ENCODE assay signal across 8 mouse cellular contexts in the genomic region with DNA sequence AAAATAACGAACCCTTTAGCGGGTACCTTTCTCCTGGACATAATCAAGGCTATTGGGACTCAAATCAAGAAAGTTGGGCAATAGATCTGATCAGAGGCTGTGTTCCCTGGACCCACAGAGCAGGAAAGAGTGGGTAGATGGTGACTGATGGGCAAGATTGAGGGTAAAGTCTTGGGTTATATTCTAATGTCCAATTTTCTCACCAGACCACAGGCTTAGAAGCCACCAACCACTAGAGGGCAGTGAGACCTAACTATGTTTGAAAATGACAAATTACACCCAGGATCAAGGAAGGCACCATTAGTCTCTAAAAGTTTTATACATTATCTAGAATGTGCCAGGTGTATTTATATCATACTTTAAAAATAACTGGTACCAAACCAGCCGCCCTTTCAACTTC.
A peak's percentile ranks its signal among the peaks of the same experiment; 100 is the strongest.
DNase-seq lines count a peak whose midpoint lies in the region; ATAC-seq lines count a peak whose summit lies in the region.

No protein-coding gene starts in this region.

- no peak overlapping the region for H3K9ac ChIP-seq in hindbrain, embryonic 14.5 days
- no peak overlapping the region for H3K9ac ChIP-seq in hindbrain, embryonic 13.5 days

- no peaks in the 10 kb centered on the region for H3K9me3 ChIP-seq in hindbrain, embryonic 14.5 days (ENCODE audit: control insufficient read depth, low read length)
- no peaks in the 10 kb centered on the region for H3K9me3 ChIP-seq in hindbrain, embryonic 13.5 days

- H3K27ac ChIP-seq in hindbrain, embryonic 14.5 days = no peak overlapping the region
- no peak overlapping the region for H3K27ac ChIP-seq in hindbrain, embryonic 13.5 days

- intact Hi-C loops in left cerebral cortex, postnatal 14 days (cut with DNase I) = loop anchor here (5.0 kb wide), 1 partner anchor 344 kb away; the partner anchor contains the start of gene Ryr2
- intact Hi-C loops in gastrocnemius, postnatal 36 days (cut with DNase I) = loop anchor here (10.0 kb wide), 1 partner anchor 342 kb away; the partner anchor contains the start of gene Ryr2

- peak; percentile 79 for DNase-seq in hindbrain, embryonic 14.5 days (ENCODE audit: low spot score)
- peak; percentile 59 for DNase-seq in 3T3-L1 (ENCODE audit: low read depth, low spot score)
- DNase-seq in NIH3T3 (ENCODE audit: low read depth) = peak; percentile 37
- peak; percentile 71 for DNase-seq in embryo, embryonic 11 days
- peak; percentile 56 to 62 for DNase-seq in left cerebral cortex, postnatal 14 days (ENCODE audit: low spot score in 2 of 2)
- DNase-seq in natural killer cell, adult 2 months (ENCODE audit: low spot score in 2 of 2) = no peak
- DNase-seq in gastrocnemius, postnatal 36 days = no peak

- 87% methylated on average over 3 of the region's 3 CpGs for WGBS in hindbrain, embryonic 14.5 days
- 89% methylated on average over 3 of the region's 3 CpGs for WGBS in hindbrain, embryonic 13.5 days

- H3K4me2 ChIP-seq in hindbrain, embryonic 14.5 days (replicated peaks) = no peak overlapping the region
- no peak overlapping the region for H3K4me2 ChIP-seq in hindbrain, embryonic 13.5 days

- no peaks in the 10 kb centered on the region for H3K36me3 ChIP-seq in hindbrain, embryonic 14.5 days (replicated peaks; ENCODE audit: control insufficient read depth, insufficient read depth)
- no peaks in the 10 kb centered on the region for H3K36me3 ChIP-seq in hindbrain, embryonic 13.5 days

- no peak; the same call in 1 of the 2 replicates for ATAC-seq in hindbrain, embryonic 14.5 days (ENCODE audit: low FRiP score)
- ATAC-seq in hindbrain, embryonic 13.5 days (ENCODE audit: low FRiP score) = no peak

- no peaks in the 10 kb centered on the region for H3K4me1 ChIP-seq in hindbrain, embryonic 14.5 days (replicated peaks; ENCODE audit: control insufficient read depth, insufficient read depth, low read length)
- no peaks in the 10 kb centered on the region for H3K4me1 ChIP-seq in hindbrain, embryonic 13.5 days (replicated peaks)

- no peaks in the 10 kb centered on the region for H3K27me3 ChIP-seq in hindbrain, embryonic 14.5 days (ENCODE audit: control insufficient read depth, insufficient read depth, low read length)
- H3K27me3 ChIP-seq in hindbrain, embryonic 13.5 days = no peaks in the 10 kb centered on the region

- no peak overlapping the region for H3K4me3 ChIP-seq in hindbrain, embryonic 14.5 days (replicated peaks; ENCODE audit: low read length)
- H3K4me3 ChIP-seq in hindbrain, embryonic 13.5 days = no peak overlapping the region

Comparison
In these comparisons a context has a peak if more than half of its experiments do, and no peak if none do; other contexts are left out.
1. DNase-seq: peak in hindbrain, embryonic 14.5 days (single experiment), 3T3-L1 (single experiment), NIH3T3 (single experiment), embryo, embryonic 11 days (single experiment) and left cerebral cortex, postnatal 14 days (2 of 2); none in natural killer cell, adult 2 months (0 of 2) and gastrocnemius, postnatal 36 days (0 of 2).